Mouse (Mus musculus): ENCODE data around the gene Wdr78.

The Wdr78 gene

GRCm38 (mm10) chr4:103056909-103057308 is 57.4 kb downstream of the Wdr78 start:
- no peak for DNase-seq (ENCODE audit: extremely low read depth, low read depth)

DNA sequence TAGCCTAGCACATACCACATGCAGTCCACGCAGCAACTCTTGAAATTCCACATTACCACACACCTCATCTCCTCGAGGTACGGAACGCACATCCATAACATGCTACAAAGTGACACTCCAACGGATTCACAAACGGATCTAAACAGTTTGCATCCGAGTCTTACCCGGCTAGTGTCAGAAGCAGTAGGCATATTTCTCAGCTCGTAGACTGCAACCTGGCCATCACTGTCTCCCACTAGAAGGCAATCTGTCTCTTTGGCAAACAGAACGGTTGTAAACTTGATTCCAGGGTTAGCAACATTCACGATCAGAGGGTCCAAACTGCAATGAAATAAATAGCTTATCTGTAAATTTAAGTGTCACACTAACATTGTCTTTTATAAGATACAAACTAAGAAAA is 66.3 kb downstream of the Wdr78 start:
- no peak for DNase-seq (ENCODE audit: extremely low read depth, low read depth)

DNA sequence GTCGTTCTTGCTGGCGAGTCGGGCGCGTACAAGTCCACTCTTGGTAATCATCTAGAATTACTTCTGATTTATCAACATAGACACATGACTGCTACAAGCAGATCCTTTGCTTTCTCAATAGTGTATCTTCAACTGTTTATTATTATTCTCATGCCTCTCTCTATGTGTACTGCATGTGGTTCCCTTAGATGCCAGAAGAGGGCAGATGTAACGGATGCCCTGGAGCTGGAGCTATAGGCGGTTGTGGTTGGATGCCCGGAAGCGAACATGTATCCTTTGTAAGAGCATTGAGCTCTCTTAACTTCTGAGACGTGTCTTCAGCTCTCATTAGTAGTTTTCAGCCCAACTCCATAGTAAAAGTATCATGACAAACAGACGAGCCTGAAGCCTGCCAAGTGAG is 71.4 kb downstream of the Wdr78 start:
- no peak for DNase-seq (ENCODE audit: extremely low read depth, low read depth)

DNA sequence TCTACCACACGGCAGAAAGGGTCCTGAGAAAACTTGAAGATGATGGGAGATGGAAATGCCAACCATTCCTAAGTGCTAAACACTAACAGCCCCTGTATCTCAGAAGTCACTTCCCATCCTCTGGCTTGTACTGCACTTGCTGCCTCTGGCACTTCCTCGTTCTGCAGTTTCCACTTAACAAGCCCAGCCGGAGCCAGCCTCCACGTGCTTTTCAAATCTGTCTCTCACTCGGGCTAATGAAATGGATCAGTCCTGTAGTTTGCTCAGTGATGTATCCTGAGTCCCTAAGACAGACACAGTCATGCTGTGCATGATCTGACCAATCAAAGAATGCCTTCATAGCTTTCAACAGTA is 74.5 kb downstream of the Wdr78 start:
- DNase-seq (ENCODE audit: extremely low read depth, low read depth): no peak

DNA sequence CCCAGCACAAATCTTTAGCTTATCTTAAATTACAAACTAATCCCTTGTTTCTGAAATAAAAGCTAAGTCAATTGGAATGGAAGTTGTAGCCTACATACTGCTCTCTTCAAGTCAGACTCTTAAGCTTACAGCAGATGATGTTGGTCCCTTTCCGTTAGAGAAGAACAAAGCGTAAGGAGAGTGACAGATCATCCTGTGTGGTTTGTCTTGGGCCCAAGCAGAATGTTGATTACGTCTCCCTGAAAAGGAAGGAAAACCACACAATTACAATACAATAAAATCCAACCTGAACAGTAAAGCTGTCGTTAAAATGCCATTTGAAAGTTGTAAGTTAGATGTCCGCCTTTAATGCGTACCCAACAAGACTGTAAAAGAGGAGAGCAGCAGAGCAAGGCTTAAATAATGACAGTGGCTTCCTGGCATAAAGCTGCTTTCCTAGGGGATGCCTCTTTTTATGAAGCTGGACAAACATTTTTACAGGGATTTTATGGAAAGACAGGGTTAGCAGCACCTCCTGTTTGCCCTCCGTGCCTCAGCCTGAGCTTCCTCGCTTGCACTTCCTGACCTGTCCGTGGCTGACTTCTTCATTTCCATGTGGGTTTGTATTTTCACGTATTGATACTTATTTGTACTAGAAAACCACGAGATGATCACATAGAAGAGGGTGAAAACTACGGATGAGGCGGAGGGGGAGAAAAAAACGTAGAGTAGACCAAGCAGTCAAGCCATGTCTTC is 75.1 kb downstream of the Wdr78 start:
- no peak for DNase-seq (ENCODE audit: extremely low read depth, low read depth)

GRCm38 (mm10) chr4:103028177-103029088 is 85.9 kb downstream of the Wdr78 start:
- no peak for DNase-seq (ENCODE audit: extremely low read depth, low read depth)

- no peak for DNase-seq (ENCODE audit: extremely low read depth, low read depth)
These were observed 86.6 kb downstream of the Wdr78 start for GRCm38 (mm10) chr4:103027745-103028144.

- DNase-seq (ENCODE audit: extremely low read depth, low read depth): no peak
These were observed 87.7 kb downstream of the Wdr78 start, which contains the start of gene Insl5 for GRCm38 (mm10) chr4:103026621-103027020. TSS of gene Insl5 (minus strand) at chr4:103026842.

- DNase-seq (ENCODE audit: extremely low read depth, low read depth): no peak
These were observed 100.9 kb downstream of the Wdr78 start for GRCm38 (mm10) chr4:103013490-103013889.

- DNase-seq (ENCODE audit: extremely low read depth, low read depth): no peak
These were observed 102.5 kb downstream of the Wdr78 start for GRCm38 (mm10) chr4:103011823-103012222.

DNA sequence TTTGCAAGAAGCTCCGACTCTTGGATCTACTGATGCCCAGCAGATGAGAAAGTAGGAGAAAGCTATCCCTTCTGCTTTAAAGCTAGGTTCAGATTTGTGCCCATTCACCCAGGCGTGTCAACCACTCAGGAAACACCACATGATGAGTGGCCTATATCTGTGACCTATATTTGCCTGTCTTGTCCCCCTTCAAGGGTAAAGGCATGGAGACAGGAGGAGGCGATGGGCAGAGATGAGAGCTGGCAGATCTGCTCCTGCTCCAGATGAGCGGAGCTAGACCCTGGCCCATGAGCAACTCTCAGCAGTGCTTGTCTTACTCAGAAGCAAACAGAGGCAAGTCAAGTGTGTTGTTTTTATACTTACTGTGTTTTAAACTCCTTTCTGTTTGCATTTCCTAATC is 103.6 kb downstream of the Wdr78 start:
- no peak for DNase-seq (ENCODE audit: extremely low read depth, low read depth)

DNA sequence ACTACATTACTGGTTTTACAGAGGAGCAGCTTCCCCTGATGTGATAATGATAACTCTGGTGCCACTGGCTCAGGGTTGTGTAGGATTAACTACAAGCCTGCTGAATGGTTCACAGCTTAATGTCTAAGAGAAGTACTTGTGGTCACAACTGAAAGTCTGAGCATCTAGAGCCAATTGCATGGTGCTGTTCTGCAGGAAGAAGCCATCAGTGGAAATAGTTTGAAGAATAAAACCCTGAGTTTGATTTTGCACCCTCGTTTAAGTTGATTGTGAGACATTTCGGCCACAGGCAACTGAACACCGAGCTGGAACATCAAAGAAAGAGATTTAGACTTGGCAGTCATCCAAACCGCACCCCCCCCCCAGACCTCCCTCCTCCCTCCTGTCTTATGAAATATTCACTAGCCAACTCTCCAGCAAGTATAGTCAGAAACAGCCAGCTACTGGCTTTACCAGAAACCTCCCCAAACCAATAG is 107.4 kb downstream of the Wdr78 start:
- DNase-seq (ENCODE audit: extremely low read depth, low read depth): no peak

DNA sequence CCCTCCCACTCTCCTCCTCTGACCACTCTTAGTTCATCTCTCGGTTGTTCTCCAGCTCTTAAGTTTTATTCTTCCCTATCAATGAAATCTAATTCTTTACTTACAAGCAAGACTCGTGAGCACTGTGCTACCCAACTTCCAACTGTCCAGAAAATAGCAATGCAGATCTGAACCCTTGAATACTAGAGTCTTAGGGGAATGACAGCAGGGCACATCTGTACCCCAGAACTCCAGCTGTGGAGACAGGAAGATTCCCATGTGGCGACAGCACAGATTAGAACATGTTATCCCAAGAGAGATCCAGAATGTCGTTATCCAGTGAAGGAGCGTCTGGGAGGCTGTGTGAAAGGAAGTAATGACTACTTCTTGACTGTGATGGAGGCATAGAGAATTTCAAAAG is 108.1 kb downstream of the Wdr78 start:
- no peak for DNase-seq (ENCODE audit: extremely low read depth, low read depth)

DNA sequence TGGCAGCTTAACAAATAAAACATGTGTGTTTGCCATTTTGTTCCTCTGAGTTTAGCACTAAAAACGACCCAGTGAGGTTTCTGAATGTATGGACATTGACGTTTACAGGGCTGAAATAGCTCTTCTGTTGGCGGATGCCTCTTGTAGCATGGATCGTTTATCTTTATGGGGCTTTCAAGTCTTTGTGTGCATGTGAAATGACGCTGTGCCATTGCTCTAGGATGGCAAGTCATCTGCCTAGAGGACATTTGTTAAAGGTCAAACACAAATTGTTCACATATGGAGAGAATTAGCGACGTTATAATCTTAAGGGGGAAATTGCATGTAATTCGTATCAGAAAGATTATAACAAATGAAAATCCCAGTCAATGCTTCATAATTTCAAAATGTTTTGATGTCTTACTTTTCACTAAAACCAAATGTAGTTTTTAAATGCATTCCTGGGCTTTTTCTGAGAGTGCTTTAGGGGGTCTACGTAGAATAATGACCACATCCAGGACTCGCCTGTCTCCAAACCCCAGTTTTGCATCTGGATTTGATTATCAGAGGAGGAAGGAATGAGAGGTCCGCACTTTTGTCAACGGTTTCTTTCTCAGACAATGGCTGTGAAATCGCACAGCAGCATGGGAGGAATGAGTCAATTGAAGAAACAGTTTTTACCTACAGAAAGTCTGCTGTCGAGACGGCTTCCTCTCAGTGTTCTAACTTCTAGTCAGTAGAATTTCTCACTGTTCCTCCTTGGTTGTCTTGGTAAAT is 109.0 kb downstream of the Wdr78 start:
- DNase-seq (ENCODE audit: extremely low read depth, low read depth): no peak

DNA sequence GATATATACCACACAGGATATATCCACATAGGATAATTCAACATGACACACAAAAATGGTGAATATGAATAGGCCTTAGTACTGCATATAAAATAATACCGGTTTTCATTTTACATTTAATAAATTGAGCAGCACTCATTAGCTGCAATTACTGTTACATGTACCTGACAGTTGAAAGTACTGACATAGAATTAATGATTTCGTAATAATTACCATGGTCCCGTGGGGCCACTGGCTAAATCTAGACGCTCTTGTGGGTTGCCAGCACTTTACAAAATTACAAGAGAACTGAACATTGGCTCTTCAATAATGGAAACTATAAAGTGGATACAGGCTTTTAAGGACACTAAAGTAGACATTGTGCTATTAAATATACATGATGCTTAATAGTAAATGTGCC is 109.7 kb downstream of the Wdr78 start:
- DNase-seq (ENCODE audit: extremely low read depth, low read depth): no peak

DNA sequence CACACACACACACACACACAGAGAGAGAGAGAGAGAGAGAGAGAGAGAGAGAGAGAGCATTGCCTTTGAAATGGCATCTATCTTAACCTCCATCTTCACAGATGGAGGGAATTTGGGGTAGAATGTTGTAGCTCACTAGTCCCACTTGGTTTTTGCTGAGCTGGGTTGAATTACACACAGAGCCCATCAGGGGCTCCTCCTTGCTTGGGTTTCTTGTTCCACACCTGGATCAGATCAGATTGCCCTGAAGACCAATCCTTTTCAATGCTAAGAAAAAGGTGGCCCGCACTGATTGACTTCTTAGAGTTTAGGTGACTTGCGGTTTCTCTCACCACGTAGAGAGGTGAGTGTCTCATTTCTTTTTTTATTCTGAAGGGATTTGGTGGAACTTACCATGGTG is 122.7 kb downstream of the Wdr78 start:
- no peak for DNase-seq (ENCODE audit: extremely low read depth, low read depth)

DNA sequence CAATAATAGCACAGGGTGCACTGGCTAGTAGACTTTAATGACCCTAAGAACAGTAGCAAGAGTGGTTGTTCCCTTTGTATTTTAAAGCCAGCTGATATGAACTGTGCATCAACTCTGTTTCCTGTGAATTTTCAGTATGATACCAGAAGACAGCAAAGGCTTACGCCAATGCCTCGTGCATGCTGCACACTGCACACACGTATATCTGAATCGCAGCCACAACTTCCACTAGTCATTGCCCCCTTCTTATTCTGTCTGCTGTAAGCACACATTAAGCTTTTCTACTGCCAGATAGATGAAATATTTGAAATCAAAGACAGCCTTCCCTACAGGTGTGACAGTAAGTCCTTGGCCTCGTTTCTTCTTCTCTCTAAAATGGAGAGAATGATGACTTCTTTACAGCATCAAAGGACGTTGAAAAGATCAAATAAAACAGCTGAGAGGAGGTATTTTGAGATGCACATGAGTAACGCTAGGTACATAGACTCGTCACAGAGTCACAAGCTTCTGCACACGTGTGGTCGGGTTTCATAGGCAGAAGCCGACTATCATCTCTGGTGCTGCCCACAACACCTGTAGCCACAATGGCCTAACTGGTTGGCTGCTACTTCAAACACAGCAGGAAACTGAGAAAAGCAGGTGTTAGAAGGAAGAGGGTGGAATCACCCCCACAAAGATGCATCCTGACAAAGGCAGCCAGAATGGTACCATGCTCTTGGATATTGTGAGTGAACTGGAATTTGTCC is 123.6 kb downstream of the Wdr78 start:
- DNase-seq (ENCODE audit: extremely low read depth, low read depth): no peak

GRCm38 (mm10) chr4:102990016-102990415 is 124.3 kb downstream of the Wdr78 start:
- DNase-seq (ENCODE audit: extremely low read depth, low read depth): no peak

GRCm38 (mm10) chr4:102989391-102989790 is 125.0 kb downstream of the Wdr78 start:
- no peak for DNase-seq (ENCODE audit: extremely low read depth, low read depth)

- DNase-seq (ENCODE audit: extremely low read depth, low read depth): no peak
These were observed 125.8 kb downstream of the Wdr78 start for GRCm38 (mm10) chr4:102988526-102988925.
